Mouse (Mus musculus) ovary, adult 18-20 months (tissue): ENCODE data around the gene Fgfr2.

ENCODE experiments used
- DNase-seq: peaks from one replicate; pipeline ENCODE4 v3.0.0; 2022; ENCODE audit warnings: low spot score, mixed read lengths

Fgfr2 gene

GRCm38 (mm10) chr7:132358709-132359108, 764.4 kb downstream of the Fgfr2 start:
- no peak for DNase-seq

GRCm38 (mm10) chr7:132358250-132358649, 764.9 kb downstream of the Fgfr2 start:
- DNase-seq, result no peak

GRCm38 (mm10) chr7:132357841-132358237, 765.3 kb downstream of the Fgfr2 start:
- DNase-seq, result no peak

GRCm38 (mm10) chr7:132356881-132357840, 766.0 kb downstream of the Fgfr2 start:
- DNase-seq, result no peak

DNA sequence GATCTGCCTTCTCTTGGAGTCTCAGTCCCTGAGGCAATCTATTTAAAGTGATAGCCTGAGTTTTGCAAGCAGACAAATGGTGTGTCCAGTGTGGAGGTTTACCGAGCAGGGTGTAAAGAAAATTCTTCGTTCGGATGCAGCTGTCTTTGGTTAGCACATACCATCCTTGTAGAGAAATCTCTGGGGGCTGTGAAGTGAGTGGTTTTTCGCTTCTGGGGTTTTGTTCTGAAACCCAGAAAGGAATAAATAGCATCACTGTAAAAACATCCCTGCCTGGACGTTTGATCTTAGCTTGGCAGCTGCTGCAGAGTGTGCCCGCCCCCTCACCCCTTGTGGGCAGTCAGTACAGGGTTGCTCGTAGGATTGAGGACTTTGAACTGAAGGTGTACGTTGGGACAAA, 767.0 kb downstream of the Fgfr2 start:
- no peak for DNase-seq

- no peak for DNase-seq
These were observed 767.4 kb downstream of the Fgfr2 start for GRCm38 (mm10) chr7:132355767-132356166.

DNA sequence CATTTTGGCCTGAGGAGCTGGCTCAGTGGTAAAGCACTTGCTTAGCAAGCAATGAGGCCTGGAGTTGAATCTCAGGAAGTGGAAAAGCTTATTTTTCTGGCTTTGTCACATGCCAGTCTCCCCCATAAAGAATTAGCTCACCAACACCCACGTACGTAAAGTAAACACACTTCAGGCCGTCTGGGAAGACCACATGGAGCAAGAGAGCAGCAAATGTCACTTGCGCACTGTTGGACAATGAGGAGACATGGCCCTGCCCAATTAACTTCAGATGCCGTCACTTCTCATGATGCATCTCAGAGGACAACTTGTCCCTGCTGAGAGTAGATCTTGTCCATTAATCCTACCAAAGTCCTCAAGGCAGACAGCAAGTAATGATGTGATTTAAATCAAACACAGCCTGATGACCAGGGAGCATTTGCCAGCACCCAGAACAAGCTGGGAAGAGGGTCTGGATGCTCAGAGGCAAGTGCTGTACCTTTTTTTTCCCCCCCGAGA, 774.0 kb downstream of the Fgfr2 start:
- no peak for DNase-seq

DNA sequence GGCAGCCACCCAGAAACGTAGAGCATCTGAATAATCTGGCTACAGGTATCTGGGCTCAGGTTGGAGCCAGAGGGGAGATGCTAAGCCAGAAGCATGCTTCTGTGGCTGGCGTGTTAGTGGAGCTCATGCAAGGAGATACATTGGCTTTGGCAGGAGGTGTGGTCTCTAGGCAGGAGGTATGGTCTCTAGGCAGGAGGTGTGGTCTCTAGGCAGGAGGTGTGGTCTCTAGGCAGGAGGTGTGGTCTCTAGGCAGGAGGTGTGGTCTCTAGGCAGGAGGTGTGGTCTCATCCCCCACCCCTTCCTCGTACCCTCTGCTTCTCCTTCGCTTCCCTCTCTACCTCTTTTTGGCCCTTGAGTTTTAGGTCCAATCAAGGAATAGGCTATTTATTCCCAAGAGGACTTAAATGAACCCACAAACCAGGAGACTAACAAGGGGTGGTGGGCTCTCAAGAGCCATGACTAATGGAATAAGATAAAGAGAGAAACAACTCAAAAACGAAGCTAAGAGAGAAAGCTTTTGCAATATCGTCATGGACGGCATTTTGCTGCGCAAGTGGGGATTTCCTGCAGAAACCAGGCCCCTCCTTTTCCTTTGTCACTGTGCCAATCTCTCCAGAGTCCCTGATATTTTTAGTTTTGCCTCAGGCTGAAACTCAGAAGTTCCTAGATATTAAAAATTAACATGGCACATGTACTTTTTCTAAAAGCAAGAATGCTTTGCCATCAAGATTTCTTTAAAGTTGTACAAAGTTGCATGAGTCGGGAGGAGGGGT, 775.7 kb downstream of the Fgfr2 start:
- DNase-seq, result no peak

GRCm38 (mm10) chr7:132345526-132346070, 777.6 kb downstream of the Fgfr2 start:
- peak; percentile 34 for DNase-seq

DNA sequence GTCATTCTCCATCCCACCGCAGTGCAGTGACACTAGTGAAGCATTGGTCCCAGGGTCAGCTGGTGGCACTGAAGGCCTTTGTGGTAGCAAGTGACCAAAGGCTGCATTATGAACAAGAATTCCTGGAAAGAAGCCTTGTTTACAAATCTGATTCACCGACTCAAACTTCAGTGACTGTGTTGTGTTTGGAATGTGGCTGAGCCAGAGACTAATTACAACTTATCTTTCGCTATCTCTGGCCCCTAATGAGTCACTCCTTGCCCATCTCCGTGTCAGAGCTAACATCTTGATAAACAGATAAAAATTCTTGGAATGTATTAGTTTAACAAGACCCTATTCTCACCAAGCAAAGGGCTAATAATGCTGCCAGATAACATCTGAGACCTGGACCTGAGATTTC, 778.5 kb downstream of the Fgfr2 start:
- DNase-seq, result no peak

- no peak for DNase-seq
These were observed 779.2 kb downstream of the Fgfr2 start for GRCm38 (mm10) chr7:132343900-132344299.

DNA sequence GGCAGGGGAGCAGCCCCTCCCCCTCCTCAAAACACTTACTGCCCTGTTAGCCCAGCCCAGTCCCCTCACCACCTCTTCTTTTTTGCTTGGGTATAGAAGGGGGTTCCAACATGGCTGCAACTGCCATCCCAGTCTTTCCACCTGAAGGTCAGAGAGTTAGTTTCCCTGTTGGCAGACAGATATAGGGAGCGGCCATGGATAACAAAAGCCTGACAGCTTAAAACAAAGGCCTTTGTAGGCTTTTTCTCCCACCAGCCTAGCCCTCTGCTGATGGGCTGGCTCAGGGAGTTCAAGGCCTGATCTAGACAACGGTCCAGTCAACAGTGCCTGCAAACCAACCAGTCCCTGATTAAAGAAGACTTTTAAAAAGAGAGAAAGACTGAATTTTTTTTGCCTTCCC, 780.0 kb downstream of the Fgfr2 start:
- DNase-seq, result no peak

DNA sequence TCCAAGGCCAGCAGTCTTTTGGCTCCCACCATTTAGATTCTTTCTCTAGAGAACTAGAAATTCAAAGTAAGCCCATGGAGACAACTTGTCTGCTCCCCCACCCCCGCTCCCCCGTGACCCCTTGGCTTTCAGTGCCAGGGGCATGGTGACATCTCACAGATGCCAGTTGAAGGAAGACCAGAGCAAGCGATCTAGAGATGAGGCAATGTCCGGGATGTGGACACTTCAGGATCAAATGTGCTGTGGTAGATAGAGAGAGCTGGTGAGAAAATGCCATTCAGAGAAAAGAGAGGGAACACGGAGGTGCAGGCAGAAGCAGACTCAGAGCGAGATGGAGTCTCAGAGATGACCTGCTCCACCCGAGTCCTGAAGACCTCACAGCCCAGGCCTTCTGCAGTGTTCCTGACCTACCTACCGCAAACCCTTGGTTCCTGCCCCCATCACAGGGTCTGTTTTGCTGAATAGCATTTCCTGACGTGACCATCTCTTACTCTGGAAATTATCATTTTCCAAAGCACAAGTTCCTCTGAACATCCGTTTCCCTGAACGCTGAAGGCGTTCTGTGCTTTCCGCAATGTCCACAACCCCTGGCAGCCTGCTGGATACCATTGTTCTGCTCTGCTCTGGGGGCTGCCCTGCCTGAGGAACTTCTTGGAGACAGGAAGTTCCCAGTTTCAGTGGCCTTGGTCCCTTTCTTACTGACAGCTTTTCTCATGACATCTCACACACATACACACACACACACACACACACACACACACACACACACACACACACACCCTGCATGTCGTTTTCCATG, 783.9 kb downstream of the Fgfr2 start:
- DNase-seq, result no peak

GRCm38 (mm10) chr7:132338350-132338749, 784.8 kb downstream of the Fgfr2 start:
- DNase-seq, result no peak

- DNase-seq, result no peak
These were observed 785.8 kb downstream of the Fgfr2 start for GRCm38 (mm10) chr7:132337268-132337917.

DNA sequence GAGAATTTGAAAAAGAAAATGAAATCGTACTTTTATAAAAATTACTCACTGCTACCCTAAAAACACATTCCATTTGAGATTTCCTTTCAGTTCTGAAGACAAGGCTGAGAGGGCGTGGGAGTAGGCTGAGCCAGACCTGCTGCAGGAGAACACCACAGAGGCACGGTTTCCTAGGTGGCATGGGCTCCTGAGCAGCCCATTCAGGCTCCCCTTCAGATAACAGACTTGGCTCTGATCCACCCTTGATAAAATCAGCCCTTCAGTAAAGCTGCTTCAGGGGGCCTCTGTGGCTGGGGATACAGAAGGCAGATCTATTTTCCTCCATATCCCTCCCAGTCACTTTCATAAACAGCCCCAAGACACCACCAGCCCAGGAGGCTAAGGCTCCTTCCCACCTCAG, 786.4 kb downstream of the Fgfr2 start:
- no peak for DNase-seq

- no peak for DNase-seq
These were observed 787.8 kb downstream of the Fgfr2 start for GRCm38 (mm10) chr7:132335367-132335766.

DNA sequence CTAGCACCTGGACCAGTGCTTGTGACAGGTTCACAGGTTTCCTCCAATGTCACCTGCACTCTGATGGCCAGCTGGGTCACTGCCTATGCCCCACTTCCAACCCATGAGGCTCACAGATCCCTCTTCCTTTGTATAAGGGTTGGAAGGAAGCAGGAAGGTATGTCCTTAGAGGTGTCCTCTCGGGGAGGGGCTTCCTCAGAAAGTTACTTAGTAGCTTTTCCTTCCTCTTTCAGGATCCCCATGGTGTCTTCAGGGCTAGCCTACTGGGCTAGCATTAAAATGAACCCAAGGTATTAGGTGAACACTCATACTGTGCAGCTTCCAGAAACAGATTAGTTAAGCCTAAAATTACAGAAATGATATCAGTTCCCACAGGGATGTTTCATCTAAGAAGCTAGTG, 790.1 kb downstream of the Fgfr2 start:
- DNase-seq, result no peak

DNA sequence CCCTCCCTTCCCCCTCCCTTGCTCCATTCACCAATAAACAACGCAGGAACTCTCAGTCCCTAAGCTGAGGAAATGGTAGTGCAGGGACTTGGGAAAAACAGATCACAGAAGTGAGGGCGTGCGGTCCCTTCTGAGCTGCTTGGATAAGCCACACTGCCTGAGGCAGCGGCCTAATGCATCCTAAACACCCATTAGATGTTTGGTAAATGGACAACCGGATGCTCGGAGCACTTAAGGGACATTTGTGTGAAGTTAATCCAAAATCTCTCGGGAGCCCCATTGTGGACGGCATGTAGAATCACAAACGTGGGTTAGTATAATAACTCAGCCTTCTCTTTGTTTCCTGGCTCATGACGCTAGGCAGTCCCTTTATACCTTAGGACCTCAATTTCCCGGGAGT, 791.0 kb downstream of the Fgfr2 start:
- DNase-seq, result no peak

DNA sequence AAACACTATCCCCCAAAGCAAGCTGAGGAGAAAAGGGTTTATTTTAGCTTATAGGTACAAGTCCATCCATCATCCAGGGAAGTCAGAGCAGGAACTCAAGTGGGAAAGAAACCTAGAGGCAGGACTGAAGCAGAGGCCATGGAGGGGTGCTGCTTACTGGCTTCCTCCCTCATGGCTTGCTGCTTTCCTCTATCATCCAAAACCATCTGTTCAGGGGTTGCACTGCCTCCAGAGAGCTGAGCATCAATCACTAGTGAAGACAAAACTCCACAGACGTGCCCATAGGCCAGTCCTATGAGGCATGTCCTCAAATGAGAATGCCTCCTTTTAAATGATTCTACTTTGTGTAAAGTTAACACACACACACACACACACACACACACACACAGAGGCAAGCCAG, 793.0 kb downstream of the Fgfr2 start:
- no peak for DNase-seq

DNA sequence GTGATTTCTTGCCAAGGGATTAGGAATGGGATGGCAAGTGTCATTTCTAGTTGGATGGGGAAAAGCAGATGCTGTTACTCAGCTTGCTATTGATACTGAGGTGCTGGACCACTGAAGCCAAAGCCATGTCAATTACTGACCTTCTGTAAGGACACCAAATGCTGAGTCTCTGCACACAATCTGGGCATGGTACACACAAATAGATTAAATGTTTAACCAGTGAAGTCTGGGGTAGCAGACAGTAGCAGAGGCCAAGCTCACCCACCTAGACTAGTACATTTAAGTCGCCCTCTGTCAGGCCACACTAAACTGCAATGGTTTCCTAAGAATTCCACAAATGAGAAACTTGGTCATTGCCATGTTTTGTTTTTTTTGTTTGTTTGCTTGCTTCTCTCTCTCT, 794.5 kb downstream of the Fgfr2 start:
- no peak for DNase-seq
